ENCODE assay signal across 21 mouse cellular contexts in genomic region chr6:8853657-8854056, GRCm38 (mm10).
DNase-seq lines count a peak whose midpoint lies in the region; ATAC-seq and TF ChIP-seq lines count a peak whose summit lies in the region.
"Had no signal": no experiment of that assay in that cellular context is flagged by ENCODE, and none has a peak within 500 bp of the region (broad histone marks: within the 10 kb centered on the region; RNA-seq: fewer than 3 reads in every experiment).

No protein-coding gene starts in this region.

- TF ChIP-seq POLR2A in limb, embryonic 14.5 days (IDR thresholded peaks at IDR 0.05; ENCODE audit: borderline replicate concordance, extremely low read depth, insufficient read depth, insufficient read length), result no peak

- ATAC-seq in limb, embryonic 13.5 days (ENCODE audit: low FRiP score, low read depth), result peak; percentile 32; the same call in 1 of the 2 replicates
- ATAC-seq in embryonic facial prominence, embryonic 14.5 days (ENCODE audit: low read depth), result 0 out of 2 replicates have a peak, but pooled peaks have one; percentile 22
- ATAC-seq in limb, embryonic 14.5 days (ENCODE audit: low FRiP score, low read depth), result no peak
- ATAC-seq: forebrain, embryonic 13.5 days; forebrain, embryonic 15.5 days; forebrain, postnatal 0 days had no signal

- no peak overlapping the region for H3K4me2 ChIP-seq in limb, embryonic 13.5 days (replicated peaks)
- no peak overlapping the region for H3K4me2 ChIP-seq in embryonic facial prominence, embryonic 14.5 days (ENCODE audit: low read depth, low read length)
- H3K4me2 ChIP-seq in limb, embryonic 14.5 days (replicated peaks; ENCODE audit: low read depth, low read length, severe bottlenecking), result no peak overlapping the region
- H3K4me2 ChIP-seq: embryonic facial prominence, embryonic 13.5 days; forebrain, embryonic 13.5 days; forebrain, embryonic 15.5 days had no signal

- H3K36me3 ChIP-seq in limb, embryonic 13.5 days, result no peaks in the 10 kb centered on the region
- no peaks in the 10 kb centered on the region for H3K36me3 ChIP-seq in limb, embryonic 10.5 days
- no peaks in the 10 kb centered on the region for H3K36me3 ChIP-seq in embryonic facial prominence, embryonic 14.5 days (ENCODE audit: control insufficient read depth, insufficient read depth, low read length)
- H3K36me3 ChIP-seq in limb, embryonic 14.5 days (ENCODE audit: control insufficient read depth, insufficient read depth, low read length), result no peaks in the 10 kb centered on the region
- H3K36me3 ChIP-seq: embryonic facial prominence, embryonic 13.5 days; forebrain, embryonic 15.5 days had no signal

- no peak overlapping the region for H3K27ac ChIP-seq in limb, embryonic 13.5 days
- H3K27ac ChIP-seq in limb, embryonic 10.5 days, result no peak overlapping the region
- H3K27ac ChIP-seq in embryonic facial prominence, embryonic 14.5 days (replicated peaks; ENCODE audit: low read depth, low read length), result no peak overlapping the region
- H3K27ac ChIP-seq in limb, embryonic 14.5 days (replicated peaks; ENCODE audit: low read depth, low read length), result no peak overlapping the region
- H3K27ac ChIP-seq: forebrain, embryonic 13.5 days; forebrain, embryonic 15.5 days had no signal

- DNase-seq in limb, embryonic 10.5 days (ENCODE audit: low spot score), result no peak
- peak; percentile 36 for DNase-seq in embryonic facial prominence, embryonic 14.5 days (ENCODE audit: low spot score)
- DNase-seq in forelimb bud, embryonic 11.5 days (ENCODE audit: low read depth, low spot score), result peak; percentile 9
- DNase-seq in limb, embryonic 14.5 days (ENCODE audit: low spot score), result peak; percentile 42
- no peak for DNase-seq in heart, adult 9 months (ENCODE audit: low spot score in 2 of 2)
- no peak for DNase-seq in heart, adult 11 months
- DNase-seq: adrenal gland, adult 2 months; adrenal gland, postnatal 10 days; adrenal gland, postnatal 25 days; cerebellum, adult 11 months; cerebellum, adult 18-20 months; cerebellum, adult 8-10 months; cerebellum, adult 9-11 months; cerebellum, postnatal 14 days; cerebellum, postnatal 36 days; embryo, embryonic 11 days; forebrain, postnatal 0 days had no signal

- no peaks in the 10 kb centered on the region for H3K9me3 ChIP-seq in limb, embryonic 13.5 days
- no peaks in the 10 kb centered on the region for H3K9me3 ChIP-seq in limb, embryonic 10.5 days (replicated peaks)
- H3K9me3 ChIP-seq in embryonic facial prominence, embryonic 14.5 days (ENCODE audit: control insufficient read depth, low read length), result no peaks in the 10 kb centered on the region
- no peaks in the 10 kb centered on the region for H3K9me3 ChIP-seq in limb, embryonic 14.5 days (ENCODE audit: control insufficient read depth, low read length)
- H3K9me3 ChIP-seq: embryonic facial prominence, embryonic 13.5 days; forebrain, embryonic 13.5 days; forebrain, embryonic 15.5 days had no signal

- H3K9ac ChIP-seq in limb, embryonic 13.5 days, result no peak overlapping the region
- H3K9ac ChIP-seq in embryonic facial prominence, embryonic 14.5 days (ENCODE audit: low read depth, low read length), result no peak overlapping the region
- no peak overlapping the region for H3K9ac ChIP-seq in limb, embryonic 14.5 days (ENCODE audit: low read depth, low read length, severe bottlenecking)
- H3K9ac ChIP-seq: embryonic facial prominence, embryonic 13.5 days; forebrain, embryonic 13.5 days; forebrain, embryonic 15.5 days; forebrain, postnatal 0 days had no signal

- H3K4me1 ChIP-seq in limb, embryonic 13.5 days, result peaks cover 10% of the 10 kb centered on the region
- no peaks in the 10 kb centered on the region for H3K4me1 ChIP-seq in limb, embryonic 10.5 days
- no peaks in the 10 kb centered on the region; the same call in 1 of the 2 replicates for H3K4me1 ChIP-seq in embryonic facial prominence, embryonic 14.5 days (ENCODE audit: control insufficient read depth, insufficient read depth, low read length)
- peaks cover 3% of the 10 kb centered on the region; the same call in 1 of the 2 replicates for H3K4me1 ChIP-seq in limb, embryonic 14.5 days (ENCODE audit: control insufficient read depth, insufficient read depth, low read length)
- H3K4me1 ChIP-seq: forebrain, embryonic 13.5 days; forebrain, embryonic 15.5 days had no signal

- no peak overlapping the region for H3K4me3 ChIP-seq in limb, embryonic 13.5 days
- H3K4me3 ChIP-seq in limb, embryonic 10.5 days, result no peak overlapping the region
- no peak overlapping the region for H3K4me3 ChIP-seq in embryonic facial prominence, embryonic 14.5 days (ENCODE audit: low read depth, low read length)
- H3K4me3 ChIP-seq in limb, embryonic 14.5 days (replicated peaks; ENCODE audit: low read length), result no peak overlapping the region
- H3K4me3 ChIP-seq: embryonic facial prominence, embryonic 13.5 days; forebrain, embryonic 13.5 days; forebrain, embryonic 15.5 days had no signal

- 29% methylated on average over 5 of the region's 5 CpGs for WGBS in limb, embryonic 13.5 days
- 69% methylated on average over 5 of the region's 5 CpGs for WGBS in limb, embryonic 10.5 days
- WGBS in embryonic facial prominence, embryonic 14.5 days, result 40% methylated on average over 5 of the region's 5 CpGs
- WGBS in limb, embryonic 14.5 days, result 30% methylated on average over 5 of the region's 5 CpGs

- H3K27me3 ChIP-seq in limb, embryonic 13.5 days, result no peaks in the 10 kb centered on the region
- H3K27me3 ChIP-seq in limb, embryonic 10.5 days (ENCODE audit: low read depth, poor library complexity, severe bottlenecking), result no peaks in the 10 kb centered on the region
- no peaks in the 10 kb centered on the region for H3K27me3 ChIP-seq in embryonic facial prominence, embryonic 14.5 days (replicated peaks; ENCODE audit: control insufficient read depth, insufficient read depth, low read length)
- H3K27me3 ChIP-seq in limb, embryonic 14.5 days (ENCODE audit: control insufficient read depth, insufficient read depth, low read length), result no peaks in the 10 kb centered on the region
- H3K27me3 ChIP-seq: embryonic facial prominence, embryonic 13.5 days; forebrain, embryonic 13.5 days; forebrain, embryonic 15.5 days had no signal

Comparison
In these comparisons a context has a peak if more than half of its experiments do, and no peak if none do; other contexts are left out.
1. DNase-seq: peak in embryonic facial prominence, embryonic 14.5 days (single experiment), forelimb bud, embryonic 11.5 days (single experiment) and limb, embryonic 14.5 days (single experiment); none in limb, embryonic 10.5 days (single experiment), heart, adult 9 months (0 of 2) and heart, adult 11 months (single experiment).